Mouse (Mus musculus) neural tube, embryonic 15.5 days (tissue): ENCODE results near the gene Plk5. TPM values are rescaled to one million over a fixed set of nuclear protein-coding genes. Genes with fewer than 3 reads are reported as not detected.
A peak's percentile ranks its signal among the peaks of the same experiment; 100 is the strongest.

Experiments
- ATAC-seq: fragments of 200-750 bp; cut with Nextera tagmentation; 2 replicates; pipeline ENCODE4 v1.8.0; 2017; ENCODE audit warnings: mild to moderate bottlenecking, moderate TSS enrichment, moderate library complexity; ENCODE audit not compliant: low FRiP score
- H3K27ac ChIP-seq: fragments of 300-500 bp; sonication (generic); replicated peaks from 2 replicates; pipeline ENCODE4 v1.5.1; 2015; ENCODE audit warnings: mild to moderate bottlenecking, inconsistent platforms
- H3K27me3 ChIP-seq: fragments of 300-500 bp; sonication (generic); replicated peaks from 2 replicates; pipeline ENCODE4 v1.6.1; 2015; ENCODE audit warnings: inconsistent platforms
- H3K36me3 ChIP-seq: fragments of 300-500 bp; sonication (generic); 2 replicates; pipeline ENCODE4 v1.6.1; 2015; ENCODE audit warnings: inconsistent platforms
- H3K4me1 ChIP-seq: fragments of 300-500 bp; sonication (generic); 2 replicates; pipeline ENCODE4 v1.6.1; 2015; ENCODE audit warnings: inconsistent platforms
- H3K4me2 ChIP-seq: fragments of 300-500 bp; sonication (generic); 2 replicates; pipeline ENCODE4 v1.6.1; 2015; ENCODE audit warnings: inconsistent platforms, mild to moderate bottlenecking, moderate library complexity
- H3K4me3 ChIP-seq: fragments of 300-500 bp; sonication (generic); replicated peaks from 2 replicates; pipeline ENCODE4 v1.5.1; 2015; ENCODE audit warnings: mild to moderate bottlenecking, inconsistent platforms
- H3K9ac ChIP-seq: fragments of 300-500 bp; sonication (generic); replicated peaks from 2 replicates; pipeline ENCODE4 v1.6.1; 2015; ENCODE audit warnings: mild to moderate bottlenecking, inconsistent platforms
- H3K9me3 ChIP-seq: fragments of 300-500 bp; sonication (generic); replicated peaks from 2 replicates; pipeline ENCODE4 v1.6.1; 2016; ENCODE audit warnings: inconsistent platforms
- WGBS: fragments of 180-500 bp; shearing (Covaris S2); methylation state at CpG from one replicate; pipeline ENCODE4 v1.1.7; 2015; ENCODE audit warnings: mixed read lengths; 5-methylcytosine and 5-hydroxymethylcytosine counted together
- polyA plus RNA-seq: library from polyadenylated mRNA; unstranded; fragments of >200 nt; fragmentation: Nextera tagmentation; extraction: Ambion mirVana; gene quantifications from 2 replicates; pipeline ENCODE4 v1.2.1, GENCODE M21; 2015

Plk5 gene
- polyA plus RNA-seq, 1 experiment from 2014 or later: 6.1 TPM

GRCm38 (mm10) chr10:80384115-80384639, 27.9 kb downstream of the Plk5 start:
- Histone ChIP-seq H3K27ac (peak overlapping the region; percentile 92; the same call in 1 of the 2 replicates), H3K36me3 (peaks cover 43% of the 10 kb centered on the region)

GRCm38 (mm10) chr10:80384709-80385108, 28.4 kb downstream of the Plk5 start:
- WGBS: 54% methylated on average over 7 of the region's 7 CpGs
- no peak for ATAC-seq
- peak overlapping the region; percentile 59 for H3K4me3 ChIP-seq
- H3K36me3 ChIP-seq: peaks cover 38% of the 10 kb centered on the region
- no peaks in the 10 kb centered on the region for H3K9me3 ChIP-seq
- peak overlapping the region; percentile 98 for H3K9ac ChIP-seq
- no peaks in the 10 kb centered on the region for H3K27me3 ChIP-seq
- H3K4me2 ChIP-seq: peak overlapping the region; percentile 98
- peaks cover 54% of the 10 kb centered on the region for H3K4me1 ChIP-seq
- H3K27ac ChIP-seq: peak overlapping the region; percentile 92

More at GRCm38 (mm10) chr10:80384115-80384639, 27.9 kb downstream of the Plk5 start:
- Histone ChIP-seq H3K4me2 (peak overlapping the region; percentile 98), H3K4me3 (peak overlapping the region; percentile 59), H3K9me3 (no peaks in the 10 kb centered on the region), H3K27me3 (no peaks in the 10 kb centered on the region), H3K9ac (peak overlapping the region; percentile 98), H3K4me1 (peaks cover 54% of the 10 kb centered on the region)
- ATAC-seq: no peak
- 86% methylated on average over 4 of the region's 4 CpGs for WGBS

DNA sequence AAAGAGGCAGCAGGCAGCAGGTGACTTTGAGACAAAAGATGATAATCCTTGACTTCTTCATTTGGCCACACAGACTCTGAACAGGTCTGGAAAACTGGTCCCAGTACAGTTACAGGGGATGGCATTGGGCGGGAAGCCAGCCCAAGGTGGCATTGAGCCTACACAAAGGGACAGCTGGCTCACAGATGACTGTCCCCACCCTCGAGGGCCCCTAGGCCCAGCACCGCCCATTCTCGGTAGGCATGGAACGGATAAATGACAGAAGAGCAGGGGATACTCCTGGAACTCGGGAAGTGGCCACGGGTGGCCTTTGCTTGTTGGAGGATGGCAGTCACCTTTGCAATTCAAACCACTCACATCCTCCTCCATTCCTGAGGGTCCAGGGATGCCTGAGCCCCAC, 29.1 kb downstream of the Plk5 start:
- Histone ChIP-seq H3K4me3 (peak overlapping the region; percentile 59), H3K27me3 (no peaks in the 10 kb centered on the region), H3K9ac (peak overlapping the region; percentile 98), H3K9me3 (no peaks in the 10 kb centered on the region), H3K27ac (peak overlapping the region; percentile 92), H3K4me1 (peaks cover 54% of the 10 kb centered on the region), H3K4me2 (peak overlapping the region; percentile 98), H3K36me3 (peaks cover 33% of the 10 kb centered on the region)
- ATAC-seq: no peak
- WGBS: 1% methylated on average over 7 of the region's 7 CpGs

GRCm38 (mm10) chr10:80385811-80386734, 29.8 kb downstream of the Plk5 start:
- H3K9ac ChIP-seq: peak overlapping the region; percentile 98
- H3K27me3 ChIP-seq: no peaks in the 10 kb centered on the region
- H3K4me3 ChIP-seq: peak overlapping the region; percentile 59
- H3K4me2 ChIP-seq: peak overlapping the region; percentile 98
- peaks cover 51% of the 10 kb centered on the region for H3K4me1 ChIP-seq
- peak; percentile 68 for ATAC-seq
- no peaks in the 10 kb centered on the region for H3K9me3 ChIP-seq
- H3K36me3 ChIP-seq: peaks cover 32% of the 10 kb centered on the region
- 1% methylated on average over 34 of the region's 34 CpGs for WGBS
- H3K27ac ChIP-seq: peak overlapping the region; percentile 92

- WGBS: under 1% methylated on average over 63 of the region's 94 CpGs
- peaks cover 45% of the 10 kb centered on the region for H3K4me1 ChIP-seq
- peak overlapping the region; percentile 98 for H3K9ac ChIP-seq
- H3K4me3 ChIP-seq: peak overlapping the region; percentile 59
- H3K4me2 ChIP-seq: peak overlapping the region; percentile 98
- H3K9me3 ChIP-seq: no peaks in the 10 kb centered on the region
- H3K27ac ChIP-seq: peak overlapping the region; percentile 92
- H3K27me3 ChIP-seq: no peaks in the 10 kb centered on the region
- H3K36me3 ChIP-seq: peaks cover 32% of the 10 kb centered on the region
- peak; percentile 8 for ATAC-seq
These were observed 30.6 kb downstream of the Plk5 start for GRCm38 (mm10) chr10:80386735-80387471.

DNA sequence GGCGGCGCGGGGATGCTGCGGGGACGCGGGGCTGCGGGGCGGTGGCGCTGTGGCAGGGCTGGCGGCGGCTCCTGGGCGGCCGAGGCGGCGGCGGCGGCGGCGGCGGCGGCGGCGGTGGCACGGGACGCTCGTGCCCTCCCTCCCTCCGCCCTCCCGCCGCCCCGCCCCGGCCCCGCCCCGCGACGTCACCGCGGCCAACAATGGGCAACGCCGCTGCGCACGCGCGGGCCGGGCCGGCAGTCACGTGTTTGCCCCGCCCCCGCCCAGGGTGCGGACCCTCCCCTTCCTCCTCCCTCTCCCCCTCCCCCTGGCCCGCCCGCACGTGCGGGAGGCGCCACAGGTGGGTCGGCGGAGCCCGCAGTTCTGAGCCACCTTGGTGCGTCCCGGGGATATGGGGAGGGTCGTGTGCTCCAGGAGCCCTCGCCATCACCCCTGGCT, 31.3 kb downstream of the Plk5 start, which contains the start of gene Mex3d:
Mex3d (minus strand) TSS at position 138 of the 438 bp plus-strand sequence.
- Histone ChIP-seq H3K4me3 (peak within 1 kb of the TSS; percentile 59), H3K36me3 (peaks cover 32% of the 10 kb centered on the region), H3K27ac (peak within 1 kb of the TSS; percentile 92), H3K4me1 (peaks cover 39% of the 10 kb centered on the region), H3K9ac (peak within 1 kb of the TSS; percentile 98), H3K9me3 (no peaks in the 10 kb centered on the region), H3K27me3 (no peaks in the 10 kb centered on the region), H3K4me2 (peak within 1 kb of the TSS; percentile 98)
- 0% methylated on average over 19 of the region's 61 CpGs for WGBS
- peak; percentile 42 for ATAC-seq

- Histone ChIP-seq H3K9ac (no peak overlapping the region), H3K4me3 (no peak overlapping the region), H3K36me3 (peaks cover 37% of the 10 kb centered on the region), H3K27ac (no peak overlapping the region), H3K4me1 (peaks cover 27% of the 10 kb centered on the region), H3K27me3 (no peaks in the 10 kb centered on the region), H3K4me2 (peak overlapping the region; percentile 98; the same call in 1 of the 2 replicates), H3K9me3 (no peaks in the 10 kb centered on the region)
- WGBS: 17% methylated on average over 2 of the region's 2 CpGs
- ATAC-seq: no peak
These were observed 32.5 kb downstream of the Plk5 start for GRCm38 (mm10) chr10:80388731-80389130.

DNA sequence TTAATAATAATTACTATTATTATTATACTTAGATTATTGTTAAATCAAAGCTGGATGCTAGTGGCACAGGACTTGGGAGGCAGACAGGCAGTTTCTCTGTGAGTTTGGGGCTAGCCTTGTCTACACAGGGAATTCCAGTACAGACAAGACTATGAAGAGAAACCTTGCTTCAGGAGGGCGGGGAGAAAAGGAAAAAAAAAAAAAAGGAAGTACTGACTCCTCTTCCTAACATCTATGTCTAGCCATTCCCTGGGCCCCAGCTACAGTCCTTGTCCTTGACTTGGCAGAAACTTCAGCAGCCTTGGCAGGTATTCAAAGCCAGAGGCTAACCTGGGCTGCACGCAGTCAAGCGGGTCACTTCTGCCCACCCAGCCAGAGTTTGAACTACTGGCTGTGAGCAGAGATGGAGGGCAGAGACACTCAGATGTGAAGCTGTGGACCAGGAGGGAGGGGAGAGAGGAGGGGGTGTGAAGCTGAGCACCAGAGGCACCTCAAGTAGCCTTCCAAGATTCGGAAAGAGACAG, 33.0 kb downstream of the Plk5 start:
- H3K27me3 ChIP-seq: no peaks in the 10 kb centered on the region
- H3K4me1 ChIP-seq: peaks cover 22% of the 10 kb centered on the region
- H3K27ac ChIP-seq: no peak overlapping the region
- H3K9ac ChIP-seq: no peak overlapping the region
- ATAC-seq: no peak
- WGBS: 79% methylated on average over 4 of the region's 4 CpGs
- H3K36me3 ChIP-seq: peaks cover 42% of the 10 kb centered on the region
- H3K4me2 ChIP-seq: no peak overlapping the region
- no peak overlapping the region for H3K4me3 ChIP-seq
- no peaks in the 10 kb centered on the region for H3K9me3 ChIP-seq

DNA sequence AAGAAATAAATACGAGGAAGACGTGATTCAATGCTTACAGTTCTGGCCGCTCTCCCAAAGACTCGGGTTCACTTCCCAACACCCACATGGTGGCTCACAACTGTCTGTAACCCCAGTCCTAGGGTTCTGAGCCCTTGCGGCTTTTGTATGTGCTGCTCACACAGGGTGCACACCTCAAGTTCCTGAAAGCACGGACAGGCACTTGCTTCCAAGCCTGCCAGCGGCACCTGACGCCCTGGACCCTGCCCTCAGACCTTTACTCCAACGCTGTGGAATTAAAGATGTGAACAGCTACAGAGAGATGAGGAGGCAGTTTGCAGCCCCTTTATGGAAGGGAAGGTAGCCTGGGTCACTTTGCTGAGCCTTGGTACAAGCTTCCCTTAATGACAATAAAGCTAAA, 34.4 kb downstream of the Plk5 start:
- Histone ChIP-seq H3K9me3 (no peaks in the 10 kb centered on the region), H3K27me3 (no peaks in the 10 kb centered on the region), H3K4me3 (no peak overlapping the region), H3K27ac (no peak overlapping the region), H3K9ac (no peak overlapping the region), H3K36me3 (peaks cover 51% of the 10 kb centered on the region), H3K4me2 (no peak overlapping the region), H3K4me1 (peaks cover 11% of the 10 kb centered on the region)
- no peak for ATAC-seq
- WGBS: 89% methylated on average over 9 of the region's 9 CpGs

DNA sequence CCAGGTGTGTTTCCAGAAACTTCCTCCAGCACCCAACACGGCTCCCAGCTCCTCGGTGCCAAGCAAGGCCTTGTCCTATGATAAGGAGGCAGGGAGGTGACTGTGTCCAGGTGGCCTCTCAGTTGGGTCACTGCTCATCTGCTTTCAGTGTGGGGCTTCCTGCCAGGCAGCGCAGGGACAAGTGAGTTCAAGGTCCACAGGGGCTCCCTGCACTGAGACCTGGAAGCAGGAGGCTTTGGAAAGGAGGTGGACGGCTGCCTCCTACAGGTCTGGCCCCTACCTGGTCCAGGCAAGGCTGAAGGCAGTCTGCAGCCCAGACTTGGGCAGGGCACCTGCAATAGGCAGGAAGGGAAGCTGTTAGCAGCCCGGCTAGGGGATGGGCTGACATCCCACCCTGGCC, 36.4 kb downstream of the Plk5 start:
- H3K27ac ChIP-seq: no peak overlapping the region
- H3K4me3 ChIP-seq: no peak overlapping the region
- H3K9ac ChIP-seq: no peak overlapping the region
- H3K36me3 ChIP-seq: peaks cover 51% of the 10 kb centered on the region
- no peaks in the 10 kb centered on the region for H3K27me3 ChIP-seq
- H3K4me2 ChIP-seq: no peak overlapping the region
- peaks cover 22% of the 10 kb centered on the region for H3K4me1 ChIP-seq
- ATAC-seq: no peak
- 100% methylated on average over 5 of the region's 5 CpGs for WGBS
- no peaks in the 10 kb centered on the region for H3K9me3 ChIP-seq

- WGBS: 95% methylated on average over 35 of the region's 35 CpGs
- no peak overlapping the region for H3K9ac ChIP-seq
- H3K4me2 ChIP-seq: no peak overlapping the region
- H3K4me3 ChIP-seq: no peak overlapping the region
- H3K27ac ChIP-seq: no peak overlapping the region
- H3K9me3 ChIP-seq: no peaks in the 10 kb centered on the region
- ATAC-seq: no peak
- H3K27me3 ChIP-seq: no peaks in the 10 kb centered on the region
- peaks cover 51% of the 10 kb centered on the region for H3K36me3 ChIP-seq
- H3K4me1 ChIP-seq: peaks cover 19% of the 10 kb centered on the region
These were observed 38.9 kb downstream of the Plk5 start for GRCm38 (mm10) chr10:80395025-80395627.
